ENCODE assay signal across 25 mouse cellular contexts in the genomic region with DNA sequence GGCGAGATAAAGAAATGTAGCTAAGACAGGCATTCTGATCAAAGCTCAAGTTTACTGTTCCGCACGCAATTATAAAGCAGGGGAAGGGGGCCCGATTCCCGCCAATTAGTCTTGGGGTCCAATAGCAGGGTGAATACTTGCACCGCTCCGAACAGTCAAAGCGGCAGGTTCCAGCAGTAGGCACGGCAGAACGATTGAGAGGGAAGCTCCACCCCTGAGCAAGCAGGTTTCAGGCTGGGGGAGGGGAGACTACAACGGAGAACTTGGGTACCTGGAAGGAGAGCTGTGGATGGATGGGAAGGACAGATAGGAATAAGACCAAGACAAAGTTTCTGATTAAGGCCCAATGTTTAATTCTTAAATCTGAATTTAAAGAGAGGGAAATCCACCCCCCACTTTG.
DNase-seq lines count a peak whose midpoint lies in the region; ATAC-seq and TF ChIP-seq lines count a peak whose summit lies in the region.
"Had no signal": no experiment of that assay in that cellular context is flagged by ENCODE, and none has a peak within 500 bp of the region (broad histone marks: within the 10 kb centered on the region; RNA-seq: fewer than 3 reads in every experiment).

No protein-coding gene starts in this region.

- H3K27ac ChIP-seq in heart, embryonic 11.5 days (ENCODE audit: low read depth, low read length) = no peak overlapping the region
- no peak overlapping the region for H3K27ac ChIP-seq in hindbrain, postnatal 0 days
- no peak overlapping the region for H3K27ac ChIP-seq in hindbrain, embryonic 14.5 days
- no peak overlapping the region for H3K27ac ChIP-seq in embryonic facial prominence, embryonic 13.5 days
- H3K27ac ChIP-seq: heart, adult 2 months; hindbrain, embryonic 12.5 days; intestine, embryonic 15.5 days; left cerebral cortex, adult 2 months; liver, embryonic 13.5 days; neural tube, embryonic 12.5 days had no signal

- DNase-seq in heart, postnatal 10 days = no peak
- no peak for DNase-seq in hindbrain, postnatal 0 days (ENCODE audit: low spot score)
- no peak for DNase-seq in hindbrain, embryonic 14.5 days (ENCODE audit: low spot score)
- peak; percentile 38 for DNase-seq in R1 (ENCODE audit: low read depth, low spot score)
- DNase-seq in kidney, adult 9 months = no peak
- DNase-seq: adrenal gland, postnatal 25 days; cerebellum, adult 11 months; cerebellum, postnatal 10 days; gastrocnemius, postnatal 10 days; heart, adult 2 months; kidney, postnatal 4 days; layer of hippocampus, adult 9-11 months; liver, embryonic 13.5 days; lung, embryonic 14.5 days; lung, postnatal 36 days; right cerebral cortex, adult 18-20 months; thymus, postnatal 25 days had no signal

- ATAC-seq in heart, embryonic 11.5 days (replicated peaks; ENCODE audit: insufficient number of reproducible peaks, low FRiP score, low TSS enrichment) = no peak
- no peak for ATAC-seq in hindbrain, postnatal 0 days
- no peak for ATAC-seq in hindbrain, embryonic 14.5 days (ENCODE audit: low FRiP score)
- no peak for ATAC-seq in embryonic facial prominence, embryonic 13.5 days (ENCODE audit: insufficient number of reproducible peaks, insufficient read depth, low FRiP score, low TSS enrichment, low read depth)
- ATAC-seq: intestine, embryonic 15.5 days had no signal

- H3K36me3 ChIP-seq in heart, embryonic 11.5 days (ENCODE audit: control insufficient read depth, insufficient read depth, low read length) = no peaks in the 10 kb centered on the region
- no peaks in the 10 kb centered on the region for H3K36me3 ChIP-seq in hindbrain, postnatal 0 days (ENCODE audit: insufficient read depth, low read length)
- no peaks in the 10 kb centered on the region for H3K36me3 ChIP-seq in hindbrain, embryonic 14.5 days (replicated peaks; ENCODE audit: control insufficient read depth, insufficient read depth)
- no peaks in the 10 kb centered on the region for H3K36me3 ChIP-seq in embryonic facial prominence, embryonic 13.5 days
- H3K36me3 ChIP-seq: G1E; hindbrain, embryonic 12.5 days; intestine, embryonic 15.5 days; liver, embryonic 13.5 days; neural tube, embryonic 12.5 days had no signal

- no peaks in the 10 kb centered on the region for H3K4me1 ChIP-seq in heart, embryonic 11.5 days (ENCODE audit: control insufficient read depth, insufficient read depth, low read length)
- H3K4me1 ChIP-seq in hindbrain, postnatal 0 days (ENCODE audit: insufficient read depth, low read length) = no peaks in the 10 kb centered on the region
- no peaks in the 10 kb centered on the region for H3K4me1 ChIP-seq in hindbrain, embryonic 14.5 days (replicated peaks; ENCODE audit: control insufficient read depth, insufficient read depth, low read length)
- H3K4me1 ChIP-seq in embryonic facial prominence, embryonic 13.5 days = no peaks in the 10 kb centered on the region
- H3K4me1 ChIP-seq: hindbrain, embryonic 12.5 days; intestine, embryonic 15.5 days; liver, embryonic 13.5 days; neural tube, embryonic 12.5 days had no signal

- H3K4me3 ChIP-seq in heart, embryonic 11.5 days (ENCODE audit: low read depth, low read length) = no peak overlapping the region
- H3K4me3 ChIP-seq in hindbrain, postnatal 0 days (ENCODE audit: low read length) = no peak overlapping the region
- H3K4me3 ChIP-seq in hindbrain, embryonic 14.5 days (replicated peaks; ENCODE audit: low read length) = no peak overlapping the region
- no peak overlapping the region for H3K4me3 ChIP-seq in embryonic facial prominence, embryonic 13.5 days
- H3K4me3 ChIP-seq: erythroblast, embryonic 14.5 days; heart, adult 2 months; hindbrain, embryonic 12.5 days; intestine, embryonic 15.5 days; left cerebral cortex, adult 2 months; liver, embryonic 13.5 days; neural tube, embryonic 12.5 days had no signal

- intact Hi-C loops in heart, postnatal 10 days (cut with DNase I) = no loop called here

- peak overlapping the region; percentile 35 for H3K4me2 ChIP-seq in heart, embryonic 11.5 days
- peak overlapping the region; percentile 5; the same call in 1 of the 2 replicates for H3K4me2 ChIP-seq in hindbrain, postnatal 0 days (ENCODE audit: low read depth, low read length)
- no peak overlapping the region for H3K4me2 ChIP-seq in hindbrain, embryonic 14.5 days (replicated peaks)
- peak overlapping the region; percentile 28 for H3K4me2 ChIP-seq in embryonic facial prominence, embryonic 13.5 days
- H3K4me2 ChIP-seq: hindbrain, embryonic 12.5 days; intestine, embryonic 15.5 days; liver, embryonic 13.5 days; lung, embryonic 14.5 days; neural tube, embryonic 12.5 days had no signal

- H3K9me3 ChIP-seq in heart, embryonic 11.5 days (replicated peaks; ENCODE audit: control insufficient read depth, low read length) = no peaks in the 10 kb centered on the region
- H3K9me3 ChIP-seq in hindbrain, postnatal 0 days (ENCODE audit: low read length) = no peaks in the 10 kb centered on the region
- H3K9me3 ChIP-seq in hindbrain, embryonic 14.5 days (ENCODE audit: control insufficient read depth, low read length) = no peaks in the 10 kb centered on the region
- no peaks in the 10 kb centered on the region for H3K9me3 ChIP-seq in embryonic facial prominence, embryonic 13.5 days
- H3K9me3 ChIP-seq: G1E; hindbrain, embryonic 12.5 days; intestine, embryonic 15.5 days; liver, embryonic 13.5 days; neural tube, embryonic 12.5 days had no signal

- no peak overlapping the region for H3K9ac ChIP-seq in heart, embryonic 11.5 days (ENCODE audit: low read depth, low read length)
- H3K9ac ChIP-seq in hindbrain, postnatal 0 days (replicated peaks; ENCODE audit: low read length) = no peak overlapping the region
- H3K9ac ChIP-seq in hindbrain, embryonic 14.5 days = no peak overlapping the region
- no peak overlapping the region for H3K9ac ChIP-seq in embryonic facial prominence, embryonic 13.5 days
- H3K9ac ChIP-seq: hindbrain, embryonic 12.5 days; intestine, embryonic 15.5 days; liver, embryonic 13.5 days; lung, embryonic 14.5 days; neural tube, embryonic 12.5 days had no signal

- no peak for TF ChIP-seq CTCF in hindbrain, postnatal 0 days (IDR thresholded peaks at IDR 0.05; ENCODE audit: low read depth)

- no peaks in the 10 kb centered on the region for H3K27me3 ChIP-seq in heart, embryonic 11.5 days (ENCODE audit: control insufficient read depth, insufficient read depth, low read length)
- no peaks in the 10 kb centered on the region for H3K27me3 ChIP-seq in hindbrain, postnatal 0 days (ENCODE audit: insufficient read depth, low read length)
- H3K27me3 ChIP-seq in hindbrain, embryonic 14.5 days (ENCODE audit: control insufficient read depth, insufficient read depth, low read length) = no peaks in the 10 kb centered on the region
- H3K27me3 ChIP-seq in embryonic facial prominence, embryonic 13.5 days = no peaks in the 10 kb centered on the region
- H3K27me3 ChIP-seq: hindbrain, embryonic 12.5 days; intestine, embryonic 15.5 days; liver, embryonic 13.5 days; neural tube, embryonic 12.5 days had no signal

- WGBS in heart, embryonic 11.5 days (ENCODE audit: insufficient replicate concordance) = 14% methylated on average over 11 of the region's 11 CpGs
- 27% methylated on average over 11 of the region's 11 CpGs for WGBS in hindbrain, postnatal 0 days
- 24% methylated on average over 11 of the region's 11 CpGs for WGBS in hindbrain, embryonic 14.5 days
- WGBS in embryonic facial prominence, embryonic 13.5 days = 20% methylated on average over 11 of the region's 11 CpGs
